26 mouse cellular contexts compared by ENCODE assay signal in genomic region chr6:52294616-52295015, GRCm38 (mm10). TPM values are rescaled to one million over a fixed set of nuclear protein-coding genes. Genes with fewer than 3 reads are reported as not detected.
"Had no signal": no experiment of that assay in that cellular context is flagged by ENCODE, and none has a peak within 500 bp of the region (broad histone marks: within the 10 kb centered on the region; RNA-seq: fewer than 3 reads in every experiment).

No protein-coding gene starts in this region.

- ATAC-seq: lung, postnatal 0 days; midbrain, embryonic 13.5 days; midbrain, embryonic 15.5 days had no signal

- DNase-seq: lung, adult 2 months; lung, postnatal 14 days; lung, postnatal 36 days; right cerebral cortex, postnatal 14 days; right cerebral cortex, postnatal 4 days; spleen, adult 18-20 months; thymus, adult 18-20 months; thymus, postnatal 14 days; thymus, postnatal 36 days had no signal

- H3K9ac ChIP-seq: lung, embryonic 15.5 days; midbrain, embryonic 13.5 days; midbrain, embryonic 15.5 days; neural tube, embryonic 12.5 days had no signal

- H3K27ac ChIP-seq: lung, embryonic 15.5 days; macrophage; midbrain, embryonic 13.5 days; midbrain, embryonic 15.5 days; neural tube, embryonic 12.5 days had no signal

- H3K4me2 ChIP-seq: lung, embryonic 15.5 days; midbrain, embryonic 11.5 days; midbrain, embryonic 13.5 days; midbrain, embryonic 15.5 days; neural tube, embryonic 12.5 days had no signal

- H3K4me3 ChIP-seq: lung, embryonic 15.5 days; megakaryocyte, embryonic 14.5 days; midbrain, embryonic 13.5 days; midbrain, embryonic 15.5 days; neural tube, embryonic 12.5 days had no signal

- H3K9me3 ChIP-seq: lung, embryonic 15.5 days; midbrain, embryonic 13.5 days; midbrain, embryonic 15.5 days; neural tube, embryonic 12.5 days had no signal

- H3K36me3 ChIP-seq: lung, embryonic 15.5 days; midbrain, embryonic 13.5 days; midbrain, embryonic 15.5 days; neural tube, embryonic 12.5 days had no signal

RNA-seq across cellular contexts. Expression of gene Evx1, which starts 18.7 kb away (rescaled TPM):
- total RNA-seq: megakaryocyte progenitor cell, adult 5-6 weeks; monocyte, adult 5-6 weeks; neutrophil, adult 5-6 weeks had no signal
- polyA plus RNA-seq: lung, adult 2 months; lung, postnatal 0 days; macrophage; small intestine, adult 2 months; stomach, embryonic 16.5 days; thymus, postnatal 0 days had no signal

RNA-seq across cellular contexts. Expression of gene Hoxa13, which starts 33.9 kb away (rescaled TPM):
- total RNA-seq: megakaryocyte progenitor cell, adult 5-6 weeks; midbrain, postnatal 0 days; monocyte, adult 5-6 weeks; neutrophil, adult 5-6 weeks had no signal
- polyA plus RNA-seq: lung, adult 2 months; lung, embryonic 15.5 days; lung, postnatal 0 days; macrophage; midbrain, embryonic 11.5 days; midbrain, embryonic 13.5 days; midbrain, embryonic 15.5 days; midbrain, postnatal 0 days; neural tube, embryonic 14.5 days; small intestine, adult 2 months; stomach, embryonic 14.5 days; stomach, embryonic 16.5 days; thymus, postnatal 0 days had no signal

RNA-seq across cellular contexts. Expression of gene Hoxa11, which starts 49.0 kb away (rescaled TPM):
- total RNA-seq: megakaryocyte progenitor cell, adult 5-6 weeks; midbrain, postnatal 0 days; monocyte, adult 5-6 weeks; neutrophil, adult 5-6 weeks had no signal
- polyA plus RNA-seq: lung, adult 2 months; lung, embryonic 15.5 days; lung, postnatal 0 days; macrophage; midbrain, embryonic 11.5 days; midbrain, embryonic 13.5 days; midbrain, postnatal 0 days; small intestine, adult 2 months; stomach, embryonic 14.5 days; stomach, embryonic 16.5 days; thymus, postnatal 0 days had no signal

RNA-seq across cellular contexts. Expression of gene Hoxa10, which starts 54.0 kb away (rescaled TPM):
- total RNA-seq: midbrain, postnatal 0 days; monocyte, adult 5-6 weeks; neutrophil, adult 5-6 weeks had no signal
- polyA plus RNA-seq: lung, adult 2 months; lung, postnatal 0 days; macrophage; midbrain, embryonic 11.5 days; midbrain, embryonic 13.5 days; midbrain, postnatal 0 days; small intestine, adult 2 months; stomach, embryonic 14.5 days had no signal
